Mouse (Mus musculus): ENCODE data around the gene Tsr1. TPM values are rescaled to one million over a fixed set of nuclear protein-coding genes. Genes with fewer than 3 reads are reported as not detected.

Gene Tsr1
- polyA plus RNA-seq, 1 experiment from 2014 or later: 50.0 TPM

DNA sequence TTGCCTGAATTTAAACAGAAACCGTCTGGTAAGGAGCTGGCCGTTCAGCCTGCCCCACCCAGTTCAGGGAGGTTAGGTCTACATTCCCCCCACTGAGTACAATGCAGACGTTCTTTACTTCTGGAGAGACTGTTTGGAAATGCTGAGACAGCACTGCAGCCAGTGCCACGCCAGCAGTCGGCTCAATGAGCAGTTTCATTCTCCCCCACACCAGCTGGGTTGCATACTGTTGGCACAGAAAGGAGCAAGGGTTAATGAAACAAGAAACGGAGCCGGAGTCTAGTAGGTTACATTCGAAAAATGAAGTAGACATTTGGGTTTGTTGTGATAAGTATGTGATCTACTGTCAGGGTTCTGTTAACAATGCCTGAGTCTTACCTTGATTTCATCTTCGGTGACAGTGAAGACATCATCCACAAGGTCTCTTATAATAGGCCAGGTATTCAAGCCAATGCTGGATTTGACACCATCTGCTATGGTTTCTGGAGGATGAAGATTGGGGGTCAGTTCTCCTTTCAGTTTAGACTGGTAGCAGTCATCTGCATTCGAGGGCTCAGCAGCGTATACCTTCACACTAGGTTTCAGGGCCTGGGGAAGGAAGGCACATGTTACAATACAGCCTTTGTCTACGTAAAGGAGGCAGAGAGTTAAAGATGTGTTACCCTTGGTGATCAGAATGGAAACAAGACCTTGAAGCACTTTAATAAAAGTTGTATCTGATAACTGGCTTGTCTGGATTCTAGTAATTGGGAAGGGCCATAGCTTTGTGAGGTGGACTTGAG is 10.9 kb downstream of the Tsr1 start:
- no peak overlapping the region for H3K4me3 ChIP-seq (ENCODE audit: low read depth, low read length)
- no peak overlapping the region for H3K4me2 ChIP-seq (ENCODE audit: low read depth)
- no peaks in the 10 kb centered on the region for H3K4me1 ChIP-seq (ENCODE audit: control insufficient read depth, insufficient read depth, low read length)
- H3K9me3 ChIP-seq (ENCODE audit: control insufficient read depth, low read length): no peaks in the 10 kb centered on the region
- DNase-seq (ENCODE audit: low spot score) (no peak), ATAC-seq (ENCODE audit: insufficient read depth, low FRiP score, low TSS enrichment) (no peak)
- no peak overlapping the region for H3K27ac ChIP-seq (ENCODE audit: low read depth, low read length)
- H3K36me3 ChIP-seq (ENCODE audit: control insufficient read depth, insufficient read depth, low read length): peaks cover 18% of the 10 kb centered on the region
- WGBS: 88% methylated on average over 12 of the region's 12 CpGs
- no peaks in the 10 kb centered on the region for H3K27me3 ChIP-seq (ENCODE audit: control insufficient read depth, insufficient read depth, low read length)
- H3K9ac ChIP-seq (ENCODE audit: low read length): no peak overlapping the region

- no peak for DNase-seq (ENCODE audit: low spot score)
- ATAC-seq (ENCODE audit: insufficient read depth, low FRiP score, low TSS enrichment): no peak
- WGBS: 91% methylated on average over 4 of the region's 4 CpGs
- Histone ChIP-seq H3K9me3 (ENCODE audit: control insufficient read depth, low read length) (no peaks in the 10 kb centered on the region), H3K4me3 (ENCODE audit: low read depth, low read length) (no peak overlapping the region), H3K36me3 (ENCODE audit: control insufficient read depth, insufficient read depth, low read length) (peaks cover 14% of the 10 kb centered on the region), H3K4me1 (ENCODE audit: control insufficient read depth, insufficient read depth, low read length) (no peaks in the 10 kb centered on the region), H3K4me2 (ENCODE audit: low read depth) (no peak overlapping the region), H3K27me3 (ENCODE audit: control insufficient read depth, insufficient read depth, low read length) (no peaks in the 10 kb centered on the region), H3K9ac (ENCODE audit: low read length) (no peak overlapping the region), H3K27ac (ENCODE audit: low read depth, low read length) (no peak overlapping the region)
These were observed 12.1 kb downstream of the Tsr1 start for GRCm38 (mm10) chr11:74909978-74910377.

DNA sequence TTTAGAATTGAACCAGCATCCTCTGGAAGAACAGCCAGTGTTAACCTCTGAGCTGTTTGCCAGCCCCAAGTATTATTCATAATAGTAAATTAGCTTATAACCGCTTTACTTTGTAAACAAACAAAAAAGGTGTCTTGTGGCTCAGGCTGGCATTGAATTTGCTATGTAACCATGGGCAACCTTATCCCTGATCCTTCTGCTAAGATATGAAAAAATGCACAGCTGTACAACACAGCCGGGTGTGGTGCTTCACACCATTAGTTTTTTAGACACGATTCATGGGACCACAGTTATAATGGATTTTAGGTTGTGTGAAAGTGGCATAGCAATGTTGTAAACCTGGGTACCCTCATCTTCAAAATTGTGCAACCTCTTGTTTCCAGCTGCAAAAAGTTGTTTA is 14.6 kb downstream of the Tsr1 start:
- H3K4me1 ChIP-seq (ENCODE audit: control insufficient read depth, insufficient read depth, low read length): no peaks in the 10 kb centered on the region
- H3K4me3 ChIP-seq (ENCODE audit: low read depth, low read length): no peak overlapping the region
- 88% methylated on average over 3 of the region's 3 CpGs for WGBS

DNA sequence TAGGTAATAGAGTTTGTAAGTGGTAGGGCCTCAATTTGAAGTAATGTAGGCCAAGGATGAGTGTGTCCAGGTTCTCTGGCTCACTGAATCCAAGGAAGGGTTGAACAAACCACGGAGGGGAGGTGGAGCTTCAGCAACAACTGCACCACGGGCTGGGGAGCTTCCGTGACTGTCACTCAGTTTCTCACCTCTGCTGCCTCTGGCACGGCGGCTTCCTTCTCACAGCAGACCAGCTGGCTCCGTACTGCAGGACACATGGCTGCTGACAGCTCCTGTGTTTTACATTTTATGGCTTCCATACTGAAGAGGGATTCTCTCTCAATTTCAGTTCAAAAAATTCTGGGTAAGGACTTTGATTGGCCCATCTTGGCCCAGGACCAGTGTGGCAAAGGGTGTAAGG is 21.4 kb downstream of the Tsr1 start:
- Histone ChIP-seq H3K9ac (ENCODE audit: low read length) (no peak overlapping the region), H3K27me3 (ENCODE audit: control insufficient read depth, insufficient read depth, low read length) (no peaks in the 10 kb centered on the region), H3K4me1 (ENCODE audit: control insufficient read depth, insufficient read depth, low read length) (no peaks in the 10 kb centered on the region), H3K4me2 (ENCODE audit: low read depth) (no peak overlapping the region), H3K9me3 (ENCODE audit: control insufficient read depth, low read length) (no peaks in the 10 kb centered on the region), H3K27ac (ENCODE audit: low read depth, low read length) (no peak overlapping the region), H3K36me3 (ENCODE audit: control insufficient read depth, insufficient read depth, low read length) (no peaks in the 10 kb centered on the region), H3K4me3 (ENCODE audit: low read depth, low read length) (no peak overlapping the region)
- WGBS: 67% methylated on average over 6 of the region's 6 CpGs
- DNase-seq (ENCODE audit: low spot score): no peak
- ATAC-seq (ENCODE audit: insufficient read depth, low FRiP score, low TSS enrichment): no peak

More for the DNA sequence above, 14.6 kb downstream of the Tsr1 start:
- ATAC-seq (ENCODE audit: insufficient read depth, low FRiP score, low TSS enrichment) (no peak), DNase-seq (ENCODE audit: low spot score) (no peak)
- Histone ChIP-seq H3K27ac (ENCODE audit: low read depth, low read length) (no peak overlapping the region), H3K9me3 (ENCODE audit: control insufficient read depth, low read length) (no peaks in the 10 kb centered on the region), H3K4me2 (ENCODE audit: low read depth) (no peak overlapping the region), H3K36me3 (ENCODE audit: control insufficient read depth, insufficient read depth, low read length) (peaks cover 3% of the 10 kb centered on the region; the same call in 1 of the 2 replicates), H3K9ac (ENCODE audit: low read length) (no peak overlapping the region), H3K27me3 (ENCODE audit: control insufficient read depth, insufficient read depth, low read length) (no peaks in the 10 kb centered on the region)

DNA sequence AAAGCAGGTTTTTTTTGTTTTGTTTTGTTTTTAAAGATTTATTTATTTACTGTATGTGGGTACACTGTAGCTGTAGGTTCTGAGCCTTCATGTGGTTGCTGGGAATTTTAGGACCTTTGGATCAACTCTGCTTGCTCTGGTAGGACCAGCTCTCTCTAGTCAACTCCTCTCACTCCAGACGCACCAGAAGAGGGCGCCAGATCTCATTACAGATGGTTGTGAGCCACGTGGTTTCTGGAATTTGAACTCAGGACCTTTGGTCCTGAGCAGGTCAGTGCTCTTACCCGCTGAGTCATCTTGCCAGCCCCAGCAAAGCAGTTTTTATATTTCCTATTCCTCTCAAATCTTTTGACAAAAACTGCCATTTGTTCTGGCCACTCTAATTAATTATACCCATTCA is 26.3 kb downstream of the Tsr1 start:
- H3K27ac ChIP-seq (ENCODE audit: low read depth, low read length): no peak overlapping the region
- H3K9ac ChIP-seq (ENCODE audit: low read length): no peak overlapping the region
- H3K9me3 ChIP-seq (ENCODE audit: control insufficient read depth, low read length): no peaks in the 10 kb centered on the region
- no peak overlapping the region for H3K4me3 ChIP-seq (ENCODE audit: low read depth, low read length)
- DNase-seq (ENCODE audit: low spot score) (no peak), ATAC-seq (ENCODE audit: insufficient read depth, low FRiP score, low TSS enrichment) (no peak)
- no peaks in the 10 kb centered on the region for H3K36me3 ChIP-seq (ENCODE audit: control insufficient read depth, insufficient read depth, low read length)
- H3K4me2 ChIP-seq (ENCODE audit: low read depth): no peak overlapping the region
- peaks cover 12% of the 10 kb centered on the region for H3K4me1 ChIP-seq (ENCODE audit: control insufficient read depth, insufficient read depth, low read length)
- H3K27me3 ChIP-seq (ENCODE audit: control insufficient read depth, insufficient read depth, low read length): no peaks in the 10 kb centered on the region
- WGBS: 81% methylated on average over 4 of the region's 4 CpGs

- DNase-seq (ENCODE audit: low spot score): peak; percentile 98
These were observed 27.9 kb downstream of the Tsr1 start, which contains the start of the genes Smg6 and Srr for GRCm38 (mm10) chr11:74925577-74926387. Gene Smg6 (plus strand): TSS chr11:74925823. Gene Srr (minus strand): TSS chr11:74925948.

GRCm38 (mm10) chr11:74926388-74927005 is 28.6 kb downstream of the Tsr1 start:
- no peaks in the 10 kb centered on the region for H3K27me3 ChIP-seq (ENCODE audit: control insufficient read depth, insufficient read depth, low read length)
- DNase-seq (ENCODE audit: low spot score): no peak
- H3K9ac ChIP-seq (ENCODE audit: low read length): peak overlapping the region; percentile 91
- peak overlapping the region; percentile 79 for H3K4me3 ChIP-seq (ENCODE audit: low read depth, low read length)
- no peak for ATAC-seq (ENCODE audit: insufficient read depth, low FRiP score, low TSS enrichment)
- H3K4me1 ChIP-seq (ENCODE audit: control insufficient read depth, insufficient read depth, low read length): peaks cover 12% of the 10 kb centered on the region
- peak overlapping the region; percentile 94 for H3K27ac ChIP-seq (ENCODE audit: low read depth, low read length)
- H3K4me2 ChIP-seq (ENCODE audit: low read depth): peak overlapping the region; percentile 69
- no peaks in the 10 kb centered on the region for H3K9me3 ChIP-seq (ENCODE audit: control insufficient read depth, low read length)
- 7% methylated on average over 11 of the region's 11 CpGs for WGBS
- peaks cover 6% of the 10 kb centered on the region for H3K36me3 ChIP-seq (ENCODE audit: control insufficient read depth, insufficient read depth, low read length)

More at GRCm38 (mm10) chr11:74925577-74926387, 27.9 kb downstream of the Tsr1 start, which contains the start of the genes Smg6 and Srr:
- H3K27me3 ChIP-seq (ENCODE audit: control insufficient read depth, insufficient read depth, low read length): no peaks in the 10 kb centered on the region
- under 1% methylated on average over 68 of the region's 88 CpGs for WGBS
- peak; percentile 91 for ATAC-seq (ENCODE audit: insufficient read depth, low FRiP score, low TSS enrichment)
- H3K27ac ChIP-seq (ENCODE audit: low read depth, low read length): peak within 1 kb of the TSS; percentile 94
- peaks cover 5% of the 10 kb centered on the region for H3K36me3 ChIP-seq (ENCODE audit: control insufficient read depth, insufficient read depth, low read length)
- peak within 1 kb of the TSS; percentile 69 for H3K4me2 ChIP-seq (ENCODE audit: low read depth)
- no peaks in the 10 kb centered on the region for H3K9me3 ChIP-seq (ENCODE audit: control insufficient read depth, low read length)
- H3K9ac ChIP-seq (ENCODE audit: low read length): peak within 1 kb of the TSS; percentile 91
- peak within 1 kb of the TSS; percentile 79 for H3K4me3 ChIP-seq (ENCODE audit: low read depth, low read length)
- peaks cover 12% of the 10 kb centered on the region for H3K4me1 ChIP-seq (ENCODE audit: control insufficient read depth, insufficient read depth, low read length)

- Histone ChIP-seq H3K36me3 (ENCODE audit: control insufficient read depth, insufficient read depth, low read length) (peaks cover 6% of the 10 kb centered on the region), H3K27me3 (ENCODE audit: control insufficient read depth, insufficient read depth, low read length) (no peaks in the 10 kb centered on the region), H3K4me3 (ENCODE audit: low read depth, low read length) (peak overlapping the region; percentile 79; the same call in 1 of the 2 replicates), H3K4me2 (ENCODE audit: low read depth) (no peak overlapping the region), H3K9ac (ENCODE audit: low read length) (no peak overlapping the region), H3K27ac (ENCODE audit: low read depth, low read length) (no peak overlapping the region), H3K9me3 (ENCODE audit: control insufficient read depth, low read length) (no peaks in the 10 kb centered on the region), H3K4me1 (ENCODE audit: control insufficient read depth, insufficient read depth, low read length) (peaks cover 12% of the 10 kb centered on the region)
- DNase-seq (ENCODE audit: low spot score) (no peak), ATAC-seq (ENCODE audit: insufficient read depth, low FRiP score, low TSS enrichment) (no peak)
- WGBS: 96% methylated on average over 2 of the region's 2 CpGs
These were observed 29.4 kb downstream of the Tsr1 start for GRCm38 (mm10) chr11:74927236-74927725.
